Mouse (Mus musculus) neural tube, embryonic 14.5 days (tissue): ENCODE measurements around the gene Suclg2. TPM values are rescaled to one million over a fixed set of nuclear protein-coding genes. Genes with fewer than 3 reads are reported as not detected.
A peak's percentile ranks its signal among the peaks of the same experiment; 100 is the strongest.

ENCODE experiments used
- ATAC-seq: fragments of 200-750 bp; cut with Nextera tagmentation; 2 replicates; pipeline ENCODE4 v1.8.0; 2017; ENCODE audit warnings: low read depth, mild to moderate bottlenecking, moderate TSS enrichment, moderate library complexity
- H3K27ac ChIP-seq: fragments of 300-500 bp; sonication (generic); 2 replicates; pipeline ENCODE4 v1.5.1; 2014; ENCODE audit warnings: low read depth, mild to moderate bottlenecking, control low read depth, low read length, moderate library complexity, mixed read lengths
- H3K27me3 ChIP-seq: fragments of 300-500 bp; sonication (generic); 2 replicates; pipeline ENCODE4 v1.6.1; 2014; ENCODE audit warnings: low read length; ENCODE audit not compliant: control insufficient read depth, insufficient read depth
- H3K36me3 ChIP-seq: fragments of 300-500 bp; sonication (generic); 2 replicates; pipeline ENCODE4 v1.6.1; 2014; ENCODE audit warnings: low read length, mixed read lengths; ENCODE audit not compliant: control insufficient read depth, insufficient read depth
- H3K4me1 ChIP-seq: fragments of 300-500 bp; sonication (generic); 2 replicates; pipeline ENCODE4 v1.6.1; 2014; ENCODE audit warnings: low read length; ENCODE audit not compliant: control insufficient read depth, insufficient read depth
- H3K4me2 ChIP-seq: fragments of 300-500 bp; sonication (generic); 2 replicates; pipeline ENCODE4 v1.6.1; 2014; ENCODE audit warnings: mild to moderate bottlenecking, low read depth, low read length, control low read depth
- H3K4me3 ChIP-seq: fragments of 300-500 bp; sonication (generic); 2 replicates; pipeline ENCODE4 v1.5.1; 2014; ENCODE audit warnings: low read depth, low read length, control low read depth, mixed read lengths
- H3K9ac ChIP-seq: fragments of 300-500 bp; sonication (generic); replicated peaks from 2 replicates; pipeline ENCODE4 v1.6.1; 2014; ENCODE audit warnings: low read depth, mild to moderate bottlenecking, control low read depth, low read length, mixed read lengths
- H3K9me3 ChIP-seq: fragments of 300-500 bp; sonication (generic); 2 replicates; pipeline ENCODE4 v1.6.1; 2016; ENCODE audit warnings: low read length; ENCODE audit not compliant: control insufficient read depth
- WGBS: fragments of 180-500 bp; shearing (Covaris S2); extraction: QIAGEN DNeasy Blood & Tissue Kit; methylation state at CpG from one replicate; pipeline ENCODE4 v1.1.7; 2014; 5-methylcytosine and 5-hydroxymethylcytosine counted together
- polyA plus RNA-seq: library from polyadenylated mRNA; unstranded; fragments of >200 nt; fragmentation: Nextera tagmentation; extraction: Ambion mirVana; gene quantifications from 2 replicates; pipeline ENCODE4 v1.2.1, GENCODE M21; 2014

Suclg2 gene
- polyA plus RNA-seq, 1 experiment from 2014 or later = 11.2 TPM

DNA sequence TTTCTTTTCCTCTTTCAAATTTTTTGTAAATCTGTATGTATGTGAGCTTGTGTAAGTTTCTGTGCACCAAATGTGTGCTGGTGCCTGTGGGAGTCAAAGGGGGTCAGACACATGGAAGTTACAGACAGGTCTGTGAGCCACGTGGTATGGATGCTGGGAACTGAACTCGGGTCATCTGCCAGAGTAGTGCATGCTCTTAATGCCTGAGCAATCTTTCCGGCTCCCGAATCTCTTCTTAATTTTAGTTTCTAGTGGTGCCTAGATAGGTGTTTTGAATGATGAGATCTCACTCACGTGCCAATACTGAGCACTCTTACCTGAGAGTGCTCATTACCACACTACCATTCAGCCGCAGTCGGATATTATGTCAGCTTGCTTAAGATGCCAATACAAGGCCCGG lies 60.9 kb downstream of the Suclg2 start:
- Histone ChIP-seq H3K9ac (no peak overlapping the region), H3K27ac (no peak overlapping the region), H3K27me3 (no peaks in the 10 kb centered on the region), H3K9me3 (no peaks in the 10 kb centered on the region), H3K4me1 (no peaks in the 10 kb centered on the region), H3K4me2 (no peak overlapping the region), H3K4me3 (no peak overlapping the region), H3K36me3 (no peaks in the 10 kb centered on the region)
- ATAC-seq = no peak
- 95% methylated on average over 8 of the region's 8 CpGs for WGBS

DNA sequence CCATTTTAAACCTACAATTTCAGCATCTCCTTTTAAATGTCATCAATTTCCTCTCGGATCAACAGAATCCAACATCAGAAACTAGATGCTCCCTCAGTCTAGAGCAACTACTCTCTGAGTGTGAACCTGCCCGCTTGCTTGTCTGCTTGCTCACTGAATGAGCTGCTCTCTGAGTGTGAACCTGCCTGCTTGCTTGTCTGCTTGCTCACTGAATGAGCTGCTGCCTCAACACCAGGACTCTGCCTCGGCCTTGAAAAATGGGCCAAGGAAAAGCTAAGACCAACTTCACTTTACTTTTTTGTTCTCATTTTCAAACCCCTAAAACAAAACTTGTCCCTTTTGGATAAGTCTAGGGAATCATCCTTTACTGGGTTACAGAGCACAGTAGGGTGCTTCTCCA lies 64.9 kb downstream of the Suclg2 start:
- Histone ChIP-seq H3K9ac (no peak overlapping the region), H3K4me3 (no peak overlapping the region), H3K4me1 (no peaks in the 10 kb centered on the region), H3K27ac (no peak overlapping the region), H3K27me3 (no peaks in the 10 kb centered on the region), H3K9me3 (no peaks in the 10 kb centered on the region), H3K4me2 (no peak overlapping the region), H3K36me3 (no peaks in the 10 kb centered on the region)
- ATAC-seq = no peak
- WGBS = 97% methylated on average over 3 of the region's 3 CpGs

DNA sequence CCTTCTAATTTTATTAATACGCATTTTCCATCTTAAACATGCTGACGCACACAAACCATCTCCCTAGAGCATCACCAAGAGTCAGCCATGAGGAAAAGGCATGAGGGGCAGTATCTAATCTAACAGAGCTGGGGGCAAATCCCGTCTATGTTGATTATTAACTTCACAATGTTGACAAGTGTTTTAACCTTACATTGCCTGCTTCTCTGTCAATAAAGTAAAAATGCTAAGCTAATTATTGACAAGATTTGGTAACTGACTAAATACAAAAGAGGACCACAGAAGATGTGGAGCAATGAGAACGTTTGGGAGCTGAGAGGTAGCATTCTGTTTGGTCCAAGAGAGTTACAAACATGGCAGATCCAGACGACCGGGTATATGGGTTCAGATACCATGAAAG lies 65.8 kb downstream of the Suclg2 start:
- Histone ChIP-seq H3K36me3 (no peaks in the 10 kb centered on the region), H3K9ac (no peak overlapping the region), H3K27ac (no peak overlapping the region), H3K4me1 (no peaks in the 10 kb centered on the region), H3K27me3 (no peaks in the 10 kb centered on the region), H3K9me3 (no peaks in the 10 kb centered on the region), H3K4me3 (no peak overlapping the region), H3K4me2 (no peak overlapping the region)
- no peak for ATAC-seq
- WGBS = 89% methylated on average over 6 of the region's 6 CpGs

DNA sequence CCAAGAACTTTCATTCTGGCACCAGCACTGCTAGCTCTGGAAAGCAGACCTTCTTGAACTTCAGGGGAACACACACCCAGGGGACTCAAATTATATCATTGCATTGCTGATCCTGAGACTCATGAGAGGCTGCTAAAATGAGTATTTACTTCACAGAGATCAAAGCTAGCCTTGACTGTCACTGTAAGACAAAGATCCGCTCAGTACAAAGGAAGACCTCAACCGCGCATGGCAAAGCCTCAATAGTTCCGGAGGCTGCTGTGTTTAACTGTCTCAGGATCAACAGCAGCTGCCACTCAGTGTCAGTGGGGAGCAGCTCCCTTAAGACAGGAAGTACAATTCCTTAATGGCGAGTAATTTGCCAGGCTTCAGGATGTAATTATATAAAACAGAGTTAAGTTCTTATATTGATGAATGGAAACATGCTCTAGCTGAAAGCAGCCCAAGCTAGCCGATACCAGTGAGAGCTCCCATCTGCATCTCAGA lies 67.2 kb downstream of the Suclg2 start:
- Histone ChIP-seq H3K4me2 (0 out of 2 replicates have a peak overlapping the region, but pooled peaks have one; percentile 1), H3K9ac (no peak overlapping the region), H3K4me3 (no peak overlapping the region), H3K27ac (no peak overlapping the region), H3K9me3 (no peaks in the 10 kb centered on the region), H3K4me1 (no peaks in the 10 kb centered on the region), H3K36me3 (no peaks in the 10 kb centered on the region), H3K27me3 (no peaks in the 10 kb centered on the region)
- ATAC-seq = no peak; the same call in 1 of the 2 replicates
- WGBS = 12% methylated on average over 6 of the region's 6 CpGs

DNA sequence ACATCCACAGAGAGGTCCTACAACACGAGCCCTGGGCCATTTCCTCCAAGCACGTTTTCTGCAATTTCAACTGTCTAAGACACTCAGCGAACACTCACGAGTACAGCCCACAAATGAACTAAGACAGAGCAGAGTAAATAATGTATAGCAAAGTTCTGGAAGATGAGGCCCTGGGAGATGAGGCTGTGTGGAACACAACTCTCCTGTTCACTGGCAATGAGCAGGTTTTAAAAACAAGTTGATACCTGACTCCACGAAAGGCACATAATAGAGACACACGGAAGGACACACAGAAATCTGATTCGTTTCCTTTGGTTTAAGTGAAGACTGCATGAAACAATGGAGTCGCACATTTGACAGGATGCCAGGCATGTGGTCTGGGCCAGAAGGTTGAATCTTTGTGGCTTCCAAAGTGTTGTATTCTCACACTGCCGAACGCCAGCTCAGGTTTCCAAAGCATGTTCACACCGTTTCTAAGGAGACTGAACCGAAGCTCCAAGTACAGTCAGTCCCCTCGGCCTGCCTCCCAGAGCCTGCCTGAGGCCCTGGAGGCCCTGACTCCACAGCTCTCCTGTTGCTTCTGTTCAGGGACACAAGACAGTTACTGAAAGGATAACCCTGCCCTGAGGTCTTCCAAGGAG lies 68.4 kb downstream of the Suclg2 start:
- Histone ChIP-seq H3K27ac (no peak overlapping the region), H3K4me3 (no peak overlapping the region), H3K27me3 (no peaks in the 10 kb centered on the region), H3K9ac (no peak overlapping the region), H3K9me3 (no peaks in the 10 kb centered on the region), H3K4me2 (no peak overlapping the region), H3K36me3 (no peaks in the 10 kb centered on the region), H3K4me1 (no peaks in the 10 kb centered on the region)
- no peak for ATAC-seq
- 57% methylated on average over 13 of the region's 13 CpGs for WGBS

DNA sequence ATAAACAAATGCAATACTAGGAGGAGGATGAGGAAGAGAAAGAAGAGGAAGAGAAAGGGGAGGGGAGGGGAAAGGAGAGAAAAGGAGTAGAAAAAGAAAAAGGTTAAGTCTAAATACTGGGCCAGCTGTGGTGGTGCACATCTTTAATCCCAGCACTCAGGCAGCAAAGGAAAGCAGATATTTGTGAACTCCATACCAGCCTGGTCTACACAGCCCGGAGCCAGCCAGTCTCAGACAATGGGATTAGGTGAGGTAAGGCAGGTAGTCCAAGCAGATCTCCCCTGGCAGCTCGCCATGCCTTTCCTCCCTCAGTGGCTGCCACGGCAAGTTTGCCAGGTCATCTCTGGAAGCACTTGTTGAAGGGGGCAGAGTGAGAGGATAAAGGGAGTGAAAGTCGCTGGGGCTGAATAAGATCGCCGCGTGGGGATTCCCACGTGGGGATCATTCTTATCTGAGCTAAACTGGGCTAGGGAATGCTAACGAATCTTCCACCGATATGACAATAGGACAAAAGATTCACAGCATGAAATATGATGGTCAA lies 69.4 kb downstream of the Suclg2 start:
- Histone ChIP-seq H3K9me3 (no peaks in the 10 kb centered on the region), H3K4me2 (no peak overlapping the region), H3K36me3 (no peaks in the 10 kb centered on the region), H3K4me3 (no peak overlapping the region), H3K27ac (no peak overlapping the region), H3K9ac (no peak overlapping the region), H3K4me1 (no peaks in the 10 kb centered on the region), H3K27me3 (no peaks in the 10 kb centered on the region)
- 79% methylated on average over 10 of the region's 10 CpGs for WGBS
- ATAC-seq = no peak

DNA sequence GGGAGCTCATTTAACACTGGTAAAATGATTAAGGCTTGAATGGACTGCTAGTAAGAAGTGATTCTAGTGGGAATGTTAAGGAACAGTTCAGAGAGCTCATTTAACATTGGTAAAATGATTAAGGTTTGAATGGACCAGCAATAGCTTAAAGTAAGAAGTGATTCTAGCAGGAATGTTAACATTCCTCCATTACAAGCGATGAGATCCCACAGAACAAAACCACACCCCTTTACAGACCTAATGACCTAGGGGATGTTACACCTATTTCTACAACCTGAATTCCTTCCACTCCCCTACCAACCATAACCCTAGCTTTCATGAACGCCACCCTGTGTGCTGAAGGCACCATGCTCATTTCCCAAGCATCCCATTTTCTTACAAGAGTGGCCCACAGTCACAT lies 81.2 kb downstream of the Suclg2 start:
- Histone ChIP-seq H3K4me2 (no peak overlapping the region), H3K27ac (no peak overlapping the region), H3K9me3 (no peaks in the 10 kb centered on the region), H3K27me3 (no peaks in the 10 kb centered on the region), H3K36me3 (no peaks in the 10 kb centered on the region), H3K4me1 (0 out of 2 replicates have a peak, but pooled peaks cover 3% of the 10 kb centered on the region), H3K4me3 (no peak overlapping the region), H3K9ac (no peak overlapping the region)
- 83% methylated on average over 2 of the region's 2 CpGs for WGBS
- no peak for ATAC-seq

DNA sequence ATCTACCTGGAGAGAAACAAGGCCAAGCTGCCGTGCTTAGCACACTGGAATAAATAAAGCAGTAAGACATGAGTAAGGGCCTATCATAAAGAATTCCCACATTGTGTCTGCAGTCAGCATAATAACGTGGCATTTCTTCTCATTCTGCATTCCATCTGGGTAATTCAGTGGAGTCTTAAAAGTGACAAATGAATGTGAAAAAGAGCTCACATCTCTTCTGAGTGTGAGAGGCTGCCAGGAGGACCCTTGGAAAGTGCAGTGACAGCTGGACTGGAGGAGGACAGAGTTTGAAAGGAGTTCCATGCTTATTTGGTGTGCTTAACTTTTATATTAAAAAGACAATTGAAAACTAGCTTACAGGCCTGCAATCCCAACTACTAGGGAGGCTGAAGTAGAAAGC lies 83.2 kb downstream of the Suclg2 start:
- Histone ChIP-seq H3K4me1 (0 out of 2 replicates have a peak, but pooled peaks cover 3% of the 10 kb centered on the region), H3K36me3 (no peaks in the 10 kb centered on the region)
- 27% methylated on average over 2 of the region's 2 CpGs for WGBS

DNA sequence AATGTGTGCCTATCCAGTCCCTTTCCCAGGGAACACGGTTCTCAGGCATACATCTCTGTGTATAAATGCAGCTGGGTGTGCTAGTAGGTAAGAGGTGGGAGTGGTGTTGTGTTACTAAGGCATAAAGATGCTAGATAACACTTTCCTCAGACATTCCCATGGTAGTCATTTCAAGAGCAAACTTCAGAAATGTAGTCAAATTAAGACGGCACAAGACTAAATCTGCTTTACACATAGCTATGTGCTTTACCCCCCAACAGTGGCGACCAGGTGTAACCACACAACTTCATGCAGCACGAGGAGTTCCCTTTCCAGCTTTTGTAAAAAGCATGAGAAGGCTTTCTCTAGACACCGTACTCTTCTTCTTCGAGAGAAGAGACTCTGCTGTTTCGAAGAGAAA lies 89.5 kb downstream of the Suclg2 start:
- WGBS = 97% methylated on average over 7 of the region's 7 CpGs
- no peaks in the 10 kb centered on the region for H3K36me3 ChIP-seq
- no peaks in the 10 kb centered on the region for H3K9me3 ChIP-seq
- no peak overlapping the region for H3K4me3 ChIP-seq
- no peaks in the 10 kb centered on the region for H3K27me3 ChIP-seq
- H3K9ac ChIP-seq = no peak overlapping the region
- no peak for ATAC-seq
- no peak overlapping the region for H3K4me2 ChIP-seq
- no peak overlapping the region for H3K27ac ChIP-seq
- no peaks in the 10 kb centered on the region for H3K4me1 ChIP-seq

More for the DNA sequence above, 83.2 kb downstream of the Suclg2 start:
- Histone ChIP-seq H3K27ac (no peak overlapping the region), H3K27me3 (no peaks in the 10 kb centered on the region), H3K9me3 (no peaks in the 10 kb centered on the region), H3K4me3 (no peak overlapping the region), H3K9ac (no peak overlapping the region), H3K4me2 (no peak overlapping the region)
- no peak for ATAC-seq
